Mouse (Mus musculus) neural tube, embryonic 10.5 days (tissue): ENCODE measurements around the gene Anapc11.

Experiments used
- DNase-seq: peaks from one replicate; pipeline ENCODE4 v3.0.0-alpha.2; 2017; ENCODE audit warnings: low spot score; ENCODE audit errors: extremely low spot score

Anapc11 gene

GRCm38 (mm10) chr11:120626785-120627467 is 28.7 kb downstream of the Anapc11 start:
- DNase-seq, result no peak

GRCm38 (mm10) chr11:120627468-120628300 is 29.5 kb downstream of the Anapc11 start:
- DNase-seq, result no peak

- no peak for DNase-seq
Measured at GRCm38 (mm10) chr11:120628601-120629340, 30.6 kb downstream of the Anapc11 start.

GRCm38 (mm10) chr11:120629341-120629730 is 31.1 kb downstream of the Anapc11 start:
- DNase-seq, result no peak

- DNase-seq, result no peak
Measured at GRCm38 (mm10) chr11:120629911-120630310, 31.7 kb downstream of the Anapc11 start.

- DNase-seq, result no peak
Measured at GRCm38 (mm10) chr11:120630401-120630871, 32.2 kb downstream of the Anapc11 start.

- no peak for DNase-seq
Measured at GRCm38 (mm10) chr11:120630881-120631725, 32.9 kb downstream of the Anapc11 start.

GRCm38 (mm10) chr11:120631726-120632448 is 33.7 kb downstream of the Anapc11 start:
- no peak for DNase-seq

GRCm38 (mm10) chr11:120632559-120633519 is 34.6 kb downstream of the Anapc11 start:
- DNase-seq, result peak; percentile 74

- DNase-seq, result peak; percentile 93
Measured at GRCm38 (mm10) chr11:120633520-120634343, 35.5 kb downstream of the Anapc11 start, which contains the start of gene Mafg. Mafg (minus strand) TSS chr11:120633600.

GRCm38 (mm10) chr11:120634810-120635209 is 36.6 kb downstream of the Anapc11 start:
- DNase-seq, result no peak

GRCm38 (mm10) chr11:120641255-120641654 is 43.0 kb downstream of the Anapc11 start:
- DNase-seq, result no peak

GRCm38 (mm10) chr11:120641869-120642268 is 43.6 kb downstream of the Anapc11 start:
- no peak for DNase-seq

GRCm38 (mm10) chr11:120642939-120643600 is 44.8 kb downstream of the Anapc11 start:
- DNase-seq, result no peak

GRCm38 (mm10) chr11:120643601-120643987 is 45.4 kb downstream of the Anapc11 start, which contains the start of gene Pycr1:
Pycr1 (minus strand) TSS chr11:120643769.
- DNase-seq, result peak; percentile 96

GRCm38 (mm10) chr11:120647047-120647830 is 49.0 kb downstream of the Anapc11 start:
- DNase-seq, result no peak
